Mouse (Mus musculus) MEL (cell line): ENCODE measurements around the gene Gldc.

Experiments
- BHLHE40 ChIP-seq: IDR thresholded peaks from 2 replicates; pipeline ENCODE4 v1.6.1; 2012; ENCODE audit warnings: low read depth, mild to moderate bottlenecking, inconsistent platforms, low read length, improper control_type of control experiment, borderline replicate concordance
- CHD1 ChIP-seq: IDR thresholded peaks from 2 replicates; pipeline ENCODE4 v1.6.1; 2012; ENCODE audit warnings: low read depth, mild to moderate bottlenecking, inconsistent platforms, low read length, improper control_type of control experiment
- CHD2 ChIP-seq: IDR thresholded peaks from 2 replicates; pipeline ENCODE4 v1.6.1; 2011; ENCODE audit warnings: low read length, improper control_type of control experiment
- CTCF ChIP-seq, 3 experiments: IDR thresholded peaks in 2 of 3; conservative IDR thresholded peaks in 1 of 3; 2 replicates each; pipeline ENCODE4 v1.5.1; 2011 to 2012; ENCODE audit warnings: low read length in 3 of 3, low read depth in 2 of 3, mild to moderate bottlenecking in 2 of 3, improper control_type of control experiment in 1 of 3, inconsistent platforms in 1 of 3, mixed read lengths in 1 of 3, moderate library complexity in 1 of 3; ENCODE audit not compliant: control insufficient read depth in 1 of 3, insufficient read depth in 1 of 3, poor library complexity in 1 of 3, severe bottlenecking in 1 of 3
- EP300 ChIP-seq, 2 experiments: IDR thresholded peaks; 2 replicates each; pipeline ENCODE4 v1.6.1; 2011; ENCODE audit warnings: improper control_type of control experiment in 2 of 2, low read length in 2 of 2, low read depth in 1 of 2, mild to moderate bottlenecking in 1 of 2
- GATA1 ChIP-seq: IDR thresholded peaks from 2 replicates; pipeline ENCODE4 v1.6.1; 2011; ENCODE audit warnings: low read depth, low read length, improper control_type of control experiment
- HCFC1 ChIP-seq: IDR thresholded peaks from 2 replicates; pipeline ENCODE4 v1.6.1; 2012; ENCODE audit warnings: low read depth, mild to moderate bottlenecking, inconsistent platforms, low read length, improper control_type of control experiment, moderate library complexity
- JUND ChIP-seq: IDR thresholded peaks from 2 replicates; pipeline ENCODE4 v1.6.1; 2011; ENCODE audit warnings: low read depth, mild to moderate bottlenecking, improper control_type of control experiment, low read length
- MAZ ChIP-seq: IDR thresholded peaks from 2 replicates; pipeline ENCODE4 v1.6.1; 2012; ENCODE audit warnings: low read depth, mild to moderate bottlenecking, inconsistent platforms, low read length, improper control_type of control experiment
- MXI1 ChIP-seq: IDR thresholded peaks from 2 replicates; pipeline ENCODE4 v1.6.1; 2011; ENCODE audit warnings: mild to moderate bottlenecking, low read depth, low read length, improper control_type of control experiment
- NELFE ChIP-seq: IDR thresholded peaks from 2 replicates; pipeline ENCODE4 v1.6.1; 2011; ENCODE audit warnings: low read depth, low read length, improper control_type of control experiment
- POLR2A ChIP-seq, 2 experiments: IDR thresholded peaks; 2 replicates each; pipeline ENCODE4 v1.6.1; 2011 to 2012; ENCODE audit warnings: low read length in 2 of 2, mild to moderate bottlenecking in 2 of 2, control low read depth in 1 of 2, improper control_type of control experiment in 1 of 2, low read depth in 1 of 2, moderate library complexity in 1 of 2; ENCODE audit not compliant: control insufficient read depth in 1 of 2, insufficient read depth in 1 of 2, poor library complexity in 1 of 2
- SIN3A ChIP-seq: IDR thresholded peaks from 2 replicates; pipeline ENCODE4 v1.6.1; 2012; ENCODE audit warnings: low read length, improper control_type of control experiment, inconsistent platforms

GRCm38 (mm10) chr19:30147306-30147705 lies 27.9 kb downstream of the Gldc start:
- TF ChIP-seq BHLHE40 (no peak), CHD1 (no peak), MAZ (no peak), POLR2A (IDR thresholded peaks at IDR 0.05; ENCODE audit: control insufficient read depth in 1 of 2, insufficient read depth in 1 of 2, low read depth in 1 of 2, low read length in 2 of 2, poor library complexity in 1 of 2) (no peak), GATA1 (no peak), CHD2 (no peak), JUND (no peak), CTCF (IDR thresholded peaks at IDR 0.05 in 2 of 3, conservative IDR thresholded peaks at IDR 0.05 in 1 of 3; ENCODE audit: control insufficient read depth in 1 of 3, insufficient read depth in 1 of 3, low read depth in 2 of 3, low read length in 3 of 3, poor library complexity in 1 of 3, severe bottlenecking in 1 of 3) (no peak), SIN3A (no peak), NELFE (no peak), EP300 (IDR thresholded peaks at IDR 0.05; ENCODE audit: low read depth in 1 of 2, low read length in 2 of 2) (no peak), HCFC1 (no peak), MXI1 (no peak)
